Mouse (Mus musculus) heart, postnatal 36 days (tissue): ENCODE measurements around the gene Ptgis. TPM values are rescaled to one million over a fixed set of nuclear protein-coding genes. Genes with fewer than 3 reads are reported as not detected.

Experiments
- DNase-seq, 2 experiments: peaks; one replicate each; pipeline ENCODE4 v3.0.0; 2021 to 2022
- intact Hi-C: fragments of 180-260 bp; cut with DNase I; formaldehyde crosslinking; loops from one replicate; pipeline ENCODE4 v1.15.1; 2025
- total RNA-seq, 2 experiments: library from RNA; stranded (reverse); gene quantifications; 2 replicates each; pipeline ENCODE4 v1.2.3; 2021

Ptgis gene
- total RNA-seq, 2 experiments from 2014 or later: 19.5 to 22.2 TPM

DNA sequence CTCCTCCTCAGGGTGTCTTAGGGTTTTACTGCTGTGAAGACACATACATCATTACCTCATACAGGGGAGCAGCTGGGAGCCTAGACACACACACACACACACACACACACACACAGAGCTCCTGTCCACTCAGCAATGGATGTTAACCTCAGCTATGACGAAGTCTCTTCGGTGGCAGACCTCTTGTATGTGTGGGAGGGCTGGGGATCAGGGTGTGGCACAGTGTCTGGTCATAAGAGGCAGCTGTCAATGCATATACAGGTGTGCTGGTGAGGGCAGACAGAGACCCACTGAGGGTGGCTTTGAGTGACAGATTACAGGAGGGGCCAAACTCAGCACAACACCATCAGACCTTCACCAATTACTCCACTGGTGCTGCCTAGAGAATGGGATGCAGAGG is 24.6 kb upstream of the Ptgis start:
- peak in 1 of 2 experiments; percentile 0 for DNase-seq
- intact Hi-C loops: no loop called here

DNA sequence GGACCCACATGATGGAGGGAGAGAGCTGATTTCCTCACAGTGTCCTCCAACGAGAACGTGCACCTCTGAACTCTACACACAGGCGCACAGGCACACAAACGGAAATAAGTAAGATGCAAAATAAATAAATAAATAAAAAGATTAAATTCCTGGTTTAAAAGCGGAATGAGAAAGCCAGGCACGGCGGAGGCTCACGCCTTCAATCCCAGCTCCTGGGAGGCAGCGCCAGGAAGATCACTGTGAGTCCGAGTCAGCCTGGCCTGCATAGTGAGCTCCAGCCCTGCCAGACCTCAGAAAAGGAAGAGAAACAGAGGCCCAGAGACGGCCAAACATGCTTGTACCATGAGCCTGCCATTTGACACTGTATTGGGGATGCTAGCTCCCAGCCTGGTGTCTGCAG is 23.5 kb upstream of the Ptgis start:
- intact Hi-C loops: no loop called here
- DNase-seq: no peak

DNA sequence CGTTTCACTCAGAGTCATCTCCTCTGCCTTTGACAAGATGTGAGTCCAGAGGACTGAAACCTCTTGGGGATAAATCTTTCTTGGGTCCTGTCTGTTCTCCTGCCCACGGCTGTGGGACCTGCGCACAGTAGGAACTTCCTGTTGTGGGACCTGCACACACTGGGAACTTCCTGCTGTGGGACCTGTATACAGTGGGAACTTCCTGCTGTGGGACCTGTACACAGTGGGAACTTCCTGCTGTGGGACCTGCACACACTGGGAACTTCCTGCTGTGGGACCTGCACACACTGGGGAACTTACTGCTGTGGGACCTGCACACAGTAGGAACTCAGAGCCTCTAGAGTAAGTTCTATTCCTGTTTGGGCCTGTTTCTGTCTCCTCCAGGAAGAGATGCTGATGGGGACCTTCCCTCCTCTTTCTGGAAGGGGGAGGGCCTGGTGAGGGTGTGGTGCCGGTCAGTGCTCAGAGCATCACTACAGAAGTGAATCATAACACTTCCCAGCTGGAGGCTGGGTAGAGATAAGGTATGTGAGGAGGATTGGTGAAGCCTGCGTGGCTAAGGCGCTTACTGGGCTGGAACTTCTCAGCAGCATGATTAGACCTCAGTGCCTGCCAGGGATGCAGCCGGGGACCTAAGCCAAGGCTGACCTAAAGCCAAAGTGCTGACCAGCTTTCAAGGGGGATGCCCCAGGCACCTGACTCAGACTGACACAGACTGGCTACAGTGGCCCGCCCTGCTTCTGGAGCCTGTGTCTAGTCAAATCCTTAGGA is 22.8 kb upstream of the Ptgis start:
- intact Hi-C loops: no loop called here
- DNase-seq: peak; percentile 58 to 66

DNA sequence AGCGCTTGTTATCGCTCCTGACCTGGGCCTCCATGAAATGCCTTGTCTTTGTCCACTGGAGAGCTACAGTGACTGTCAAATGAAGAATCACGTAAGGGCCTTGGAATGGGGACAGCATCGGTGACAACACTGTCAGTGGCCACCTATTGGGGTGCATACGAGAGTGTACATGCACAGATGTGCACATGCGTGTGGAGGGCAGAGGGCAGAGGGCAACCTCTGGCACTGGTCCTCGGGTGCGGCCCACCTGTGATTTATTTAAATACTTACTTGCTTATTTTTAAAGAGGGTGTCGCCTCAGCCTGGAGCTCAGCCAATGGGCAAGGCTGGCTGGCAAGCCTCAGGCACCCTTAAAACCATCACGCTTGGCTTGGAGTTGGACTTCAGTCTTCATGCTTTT is 22.0 kb upstream of the Ptgis start:
- no peak for DNase-seq
- intact Hi-C loops: no loop called here

DNA sequence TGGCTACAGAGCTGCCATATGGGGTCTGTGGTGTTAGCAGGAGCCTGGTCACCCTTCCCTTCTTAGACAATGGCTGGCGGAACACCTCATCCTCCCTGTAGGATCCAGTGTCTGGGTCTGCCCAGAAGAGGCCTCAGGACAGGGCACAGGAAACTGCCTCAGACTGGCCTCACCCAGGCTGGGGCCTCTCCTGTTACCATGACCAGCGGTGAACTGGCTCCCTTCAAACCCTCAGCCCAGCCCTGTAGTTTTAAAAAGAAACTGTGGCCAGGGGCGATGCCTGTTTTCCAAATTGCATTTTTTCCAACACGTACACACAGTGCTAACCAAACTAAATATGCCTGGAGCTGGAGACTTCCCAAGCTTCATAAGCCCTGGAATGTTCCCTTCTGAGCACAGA is 20.7 kb upstream of the Ptgis start:
- DNase-seq: peak in 1 of 2 experiments; percentile 15
- intact Hi-C loops: no loop called here

DNA sequence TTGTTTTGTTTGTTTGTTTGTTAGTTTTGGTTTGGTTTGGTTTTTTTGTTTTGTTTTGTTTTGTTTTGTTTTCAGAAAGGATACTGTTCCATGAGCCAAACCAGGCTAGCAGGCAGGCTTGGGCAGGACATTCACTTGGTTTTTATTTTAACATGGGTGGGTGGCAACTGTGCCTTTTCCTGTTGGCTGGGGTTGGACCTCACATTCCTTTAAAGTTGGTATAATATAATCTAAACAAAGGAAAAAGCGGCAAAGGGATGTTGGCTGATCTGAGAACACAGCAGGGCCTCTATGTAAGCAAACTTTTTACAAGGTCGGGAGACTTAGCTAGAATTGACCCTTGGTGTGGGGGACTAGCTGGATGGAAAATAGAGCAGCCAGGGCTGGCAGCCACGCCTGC is 17.4 kb upstream of the Ptgis start:
- intact Hi-C loops: no loop called here
- no peak for DNase-seq

DNA sequence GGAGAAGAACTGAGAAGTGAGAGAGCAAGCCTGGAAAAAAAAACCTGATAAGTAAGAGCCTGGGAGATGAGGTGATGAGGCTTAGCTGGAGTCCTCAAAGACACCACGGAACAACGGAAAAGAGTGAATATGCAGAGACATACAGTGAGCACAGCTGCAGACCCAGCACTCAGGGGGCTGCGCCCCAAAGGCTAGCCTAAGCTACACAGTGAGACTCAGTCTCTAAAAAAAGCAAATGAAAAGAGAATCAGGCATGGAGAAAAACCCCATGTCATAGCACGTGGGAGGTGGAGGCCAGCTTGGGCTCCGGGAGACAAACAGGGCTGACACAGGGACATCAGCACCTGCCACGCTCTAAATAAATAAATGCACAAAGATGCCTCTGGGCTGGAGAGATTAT is 14.4 kb upstream of the Ptgis start:
- intact Hi-C loops: no loop called here
- no peak for DNase-seq

DNA sequence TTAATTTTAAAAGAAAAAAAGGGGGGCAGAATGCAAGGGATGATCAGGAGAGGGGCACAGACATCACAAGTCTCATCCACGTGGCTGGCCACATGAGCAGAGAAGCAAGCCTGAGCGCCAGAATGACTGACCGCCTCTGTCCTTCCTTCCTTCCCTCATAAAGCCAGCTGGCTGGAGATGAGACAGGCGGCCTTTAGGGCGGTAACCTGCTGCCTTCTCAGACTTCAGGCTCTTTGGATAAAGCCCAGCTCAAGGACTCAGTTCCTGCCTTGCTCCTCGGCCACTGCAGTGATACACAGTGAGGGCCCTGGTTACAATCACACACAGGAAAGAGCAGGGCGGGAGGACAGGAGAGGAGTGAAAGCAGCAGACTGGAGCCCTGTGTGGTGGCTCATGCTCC is 13.8 kb upstream of the Ptgis start:
- intact Hi-C loops: no loop called here
- DNase-seq: peak; percentile 64 to 68

DNA sequence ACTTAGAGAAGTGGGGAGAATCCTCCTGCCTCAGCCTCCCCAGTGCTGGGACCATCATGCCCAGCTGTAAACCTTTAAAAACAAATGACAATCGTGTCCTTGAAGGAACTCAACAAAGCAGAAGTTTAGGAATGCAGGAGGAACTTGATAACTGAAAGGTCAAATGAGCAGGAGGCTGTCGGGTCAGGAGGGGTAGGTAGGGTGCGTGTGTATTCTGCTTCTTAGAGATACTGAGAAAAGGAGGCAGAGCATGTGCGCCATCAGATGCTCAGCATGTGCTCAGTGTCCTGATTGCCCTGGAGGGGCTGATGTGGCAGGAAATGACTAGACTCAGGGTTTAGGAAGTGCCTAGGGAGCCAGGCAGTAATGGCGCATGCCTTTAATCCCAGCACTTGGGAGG is 13.1 kb upstream of the Ptgis start:
- no peak for DNase-seq
- intact Hi-C loops: no loop called here

DNA sequence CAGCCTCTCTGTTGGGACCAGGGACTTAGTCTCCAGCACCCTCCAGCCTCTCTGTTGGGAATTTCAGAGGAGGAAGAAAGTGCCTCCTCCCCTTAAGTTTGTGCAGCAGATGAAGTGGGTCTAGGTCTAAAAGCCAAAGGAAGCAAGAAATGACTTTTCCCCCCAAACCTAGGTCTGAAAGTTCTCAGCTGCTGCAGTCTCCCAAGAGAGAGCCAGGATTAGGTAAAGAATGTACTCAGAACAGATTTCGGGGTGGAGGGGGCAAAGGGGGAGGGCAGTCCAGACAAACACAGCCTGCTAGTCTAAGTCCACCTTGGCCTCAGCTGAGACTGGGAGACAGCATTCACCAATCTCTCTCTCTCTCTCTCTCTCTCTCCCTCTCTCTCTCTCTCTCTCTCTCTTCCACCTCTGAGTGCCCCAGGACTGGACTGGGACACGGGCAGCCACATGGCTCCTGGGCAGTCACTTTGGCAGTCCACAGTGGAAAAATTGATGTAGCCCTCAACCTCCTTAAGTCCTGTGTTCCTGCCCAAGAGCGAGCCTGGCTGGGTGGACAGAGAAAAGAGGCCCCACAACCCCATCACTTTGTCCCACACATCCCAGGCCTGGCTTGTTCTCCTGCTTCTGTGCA is 11.8 kb upstream of the Ptgis start:
- intact Hi-C loops: no loop called here
- DNase-seq: peak in 1 of 2 experiments; percentile 50

DNA sequence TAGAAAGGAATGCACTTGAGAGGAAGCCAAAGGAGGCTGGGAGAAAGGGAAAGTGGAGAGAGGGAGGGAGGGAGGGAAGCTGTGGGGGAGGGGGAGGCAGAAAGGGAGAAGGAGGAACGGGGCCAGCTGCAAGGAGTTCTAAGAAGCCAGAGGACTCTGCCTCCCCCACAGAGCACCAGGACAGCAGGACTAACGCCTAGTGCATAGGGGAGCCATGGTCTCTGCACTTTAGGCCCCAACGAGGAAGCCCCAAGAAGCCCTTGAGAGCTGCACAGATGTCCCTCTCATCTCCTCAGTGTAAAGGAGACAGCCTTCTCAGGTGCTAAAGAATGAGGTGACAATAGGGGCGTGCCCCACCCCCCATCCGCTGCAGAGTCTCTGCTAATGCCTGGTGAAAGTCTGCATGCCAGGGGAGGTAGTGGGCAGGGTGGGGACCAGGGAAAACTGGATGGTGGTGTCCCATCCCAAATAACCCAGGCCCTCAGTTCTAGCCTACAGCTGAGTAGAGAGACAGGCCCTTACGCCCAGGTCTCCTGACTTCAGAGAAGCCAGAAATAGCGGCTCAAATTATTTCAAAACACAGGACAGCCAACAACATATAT is 10.4 kb upstream of the Ptgis start:
- intact Hi-C loops: no loop called here
- DNase-seq: no peak

DNA sequence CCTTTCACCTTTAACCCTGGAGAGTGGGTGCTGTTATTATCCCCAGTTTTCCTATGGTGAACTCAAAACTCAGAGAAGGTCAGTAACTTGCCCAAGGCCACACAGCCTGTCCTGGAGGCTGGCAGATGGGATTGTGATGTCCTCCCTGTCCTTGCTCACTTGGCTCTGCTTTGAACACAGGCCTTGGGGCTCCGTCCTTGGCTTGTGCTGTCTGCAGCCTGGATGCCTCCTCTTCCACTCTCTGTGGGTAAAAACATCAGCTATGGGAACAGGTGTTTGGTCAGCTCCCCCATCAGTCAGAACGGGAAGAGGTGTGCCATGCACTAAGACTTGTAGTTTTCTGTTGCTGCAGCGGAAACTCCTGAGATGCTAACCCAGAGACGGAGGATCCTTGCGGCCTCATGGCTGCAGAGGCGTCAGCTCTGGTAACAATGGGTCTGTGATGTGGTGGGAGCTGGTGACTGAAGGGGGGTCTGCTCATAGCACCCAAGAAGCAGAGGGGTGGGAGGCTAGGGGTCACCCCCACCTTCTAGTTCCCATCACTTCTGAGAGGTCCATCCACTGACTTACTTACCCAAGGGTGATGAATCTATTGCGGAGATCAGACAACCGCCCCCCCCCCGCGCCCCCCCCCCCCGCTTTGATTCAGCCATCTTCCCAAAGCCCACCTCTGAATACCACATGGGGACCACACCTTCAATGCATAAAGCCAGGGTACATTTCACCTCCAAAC is 9.8 kb upstream of the Ptgis start:
- DNase-seq: no peak
- intact Hi-C loops: no loop called here

DNA sequence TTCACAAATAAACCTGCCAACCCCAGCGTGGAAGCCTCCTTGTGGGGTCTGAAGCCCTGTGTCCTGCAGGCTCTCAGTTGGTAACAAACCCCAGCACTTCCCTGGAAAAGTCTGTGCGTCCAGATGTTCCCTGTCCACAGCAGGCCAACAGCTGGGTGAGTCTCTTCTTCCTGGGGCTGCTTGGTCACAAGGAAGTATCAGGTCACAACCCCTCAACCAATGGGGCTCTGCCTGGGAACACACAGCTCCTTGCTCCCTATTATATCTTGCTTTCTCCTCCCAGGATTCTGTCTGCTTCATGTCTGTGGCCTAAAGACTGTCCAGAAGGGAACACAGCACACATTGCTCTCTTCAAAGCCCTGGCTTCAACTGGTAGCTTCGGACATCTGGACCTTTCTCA is 9.2 kb upstream of the Ptgis start:
- DNase-seq: no peak

DNA sequence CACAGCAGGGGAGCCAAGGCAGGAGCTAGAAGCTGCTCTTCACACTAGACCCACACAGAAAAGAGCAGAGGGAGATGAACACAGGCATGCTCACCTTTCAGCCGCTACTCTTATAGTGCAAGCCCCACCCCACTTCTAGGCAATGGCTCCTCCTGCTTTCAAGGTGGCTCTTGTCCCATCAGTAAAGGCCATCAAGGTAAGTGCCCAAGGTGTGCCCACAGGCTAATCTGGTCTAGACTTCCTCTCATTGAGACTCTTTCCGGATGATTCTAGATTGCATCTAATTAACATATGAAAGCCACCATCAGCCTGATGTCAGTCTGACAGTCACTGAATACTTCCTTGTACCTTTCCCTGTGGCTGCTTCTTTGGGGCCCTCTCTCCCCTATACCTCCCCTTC is 7.4 kb upstream of the Ptgis start:
- intact Hi-C loops: no loop called here
- no peak for DNase-seq

More for the DNA sequence above, 9.2 kb upstream of the Ptgis start:
- intact Hi-C loops: no loop called here

DNA sequence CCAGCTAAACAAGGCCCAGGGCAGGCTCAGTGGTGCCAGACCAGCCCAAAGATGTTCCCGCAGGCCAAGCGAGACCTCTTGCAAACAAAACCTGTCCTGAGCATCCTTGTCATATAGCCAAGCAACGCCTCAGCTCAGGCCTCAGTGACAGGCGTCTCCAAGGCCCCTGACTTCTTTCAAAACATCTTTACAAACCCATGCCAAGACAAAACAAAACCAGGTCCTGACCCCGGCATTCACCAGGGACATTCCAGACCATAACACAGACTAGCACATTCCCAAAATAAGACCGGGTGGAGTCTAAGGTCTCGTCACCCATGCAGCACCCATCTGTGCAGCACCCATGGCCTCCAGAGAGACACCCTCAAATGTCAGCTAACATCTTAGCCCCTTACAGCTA is 6.3 kb upstream of the Ptgis start:
- intact Hi-C loops: no loop called here
- no peak for DNase-seq

DNA sequence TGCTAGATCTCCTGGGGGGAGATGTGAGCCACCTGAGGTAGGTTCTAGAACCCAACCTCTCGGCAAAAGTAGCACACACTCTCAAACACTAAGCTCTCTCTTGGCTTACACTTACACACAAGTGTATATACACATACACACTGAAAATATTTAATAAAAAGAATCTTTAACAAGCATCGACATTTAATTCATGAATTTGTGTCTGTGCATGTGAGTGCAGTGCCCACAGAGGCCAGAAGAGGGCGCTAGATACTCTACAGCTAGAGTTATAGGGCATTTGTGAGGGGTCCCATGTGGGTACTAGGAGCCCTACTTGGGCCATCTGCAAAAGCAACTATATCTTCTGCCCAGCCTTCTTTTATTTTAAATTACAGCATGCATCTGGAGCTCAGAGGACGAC is 4.5 kb upstream of the Ptgis start:
- no peak for DNase-seq
- intact Hi-C loops: no loop called here

DNA sequence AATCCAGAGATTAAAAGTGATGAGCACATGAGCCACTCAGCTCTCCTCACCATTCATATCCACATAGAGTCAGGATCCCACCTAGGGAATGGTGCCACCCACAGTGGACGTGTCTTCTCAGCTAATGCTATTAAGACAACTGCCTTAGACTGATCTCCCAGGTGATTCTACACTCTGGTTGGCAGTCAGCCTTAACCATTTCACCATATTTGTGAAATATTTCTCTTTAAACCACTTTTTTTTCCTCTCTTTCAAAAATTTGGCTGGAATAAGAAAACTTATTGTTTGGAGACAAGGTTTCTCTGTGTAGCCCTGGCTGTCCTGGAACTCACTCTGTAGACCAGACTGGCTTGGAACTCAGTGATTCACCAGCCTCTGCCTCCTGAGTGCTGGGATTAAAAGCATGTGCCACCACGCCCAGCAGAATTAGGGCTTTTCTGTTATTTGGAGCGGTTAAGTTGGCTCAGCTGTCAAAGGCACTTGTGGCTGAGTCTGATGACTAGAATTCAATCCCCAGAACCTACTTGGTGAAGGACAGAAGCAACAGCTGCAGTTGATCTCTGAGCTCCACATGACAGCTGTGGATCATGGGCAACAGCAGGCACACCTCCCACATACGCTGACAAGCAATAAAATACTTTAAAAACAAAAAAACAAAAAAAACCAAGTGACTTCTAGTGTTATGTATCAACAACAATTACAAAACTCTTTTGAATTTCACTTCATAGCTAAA is 3.6 kb upstream of the Ptgis start:
- intact Hi-C loops: no loop called here
- DNase-seq: no peak

DNA sequence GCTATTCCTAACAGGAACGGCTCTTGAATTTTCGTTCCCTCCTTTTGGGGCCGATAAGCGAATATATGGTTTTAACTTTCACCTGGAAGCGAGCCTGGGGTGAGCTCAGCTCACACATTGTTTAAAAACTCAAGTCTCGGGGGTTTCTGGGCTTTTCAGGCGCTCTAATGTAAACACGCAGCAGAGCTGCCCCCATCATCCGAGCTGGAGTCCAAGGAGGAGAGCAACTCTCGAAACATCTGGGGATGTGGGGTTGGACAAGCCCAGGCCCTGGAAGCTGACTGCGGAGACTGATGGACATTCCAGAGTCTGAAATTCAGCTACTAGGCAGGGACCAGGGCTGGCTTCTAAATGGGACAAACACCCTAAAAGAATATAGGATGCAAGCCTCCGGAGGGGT is 1.1 kb downstream of the Ptgis start:
- intact Hi-C loops: no loop called here
- no peak for DNase-seq

DNA sequence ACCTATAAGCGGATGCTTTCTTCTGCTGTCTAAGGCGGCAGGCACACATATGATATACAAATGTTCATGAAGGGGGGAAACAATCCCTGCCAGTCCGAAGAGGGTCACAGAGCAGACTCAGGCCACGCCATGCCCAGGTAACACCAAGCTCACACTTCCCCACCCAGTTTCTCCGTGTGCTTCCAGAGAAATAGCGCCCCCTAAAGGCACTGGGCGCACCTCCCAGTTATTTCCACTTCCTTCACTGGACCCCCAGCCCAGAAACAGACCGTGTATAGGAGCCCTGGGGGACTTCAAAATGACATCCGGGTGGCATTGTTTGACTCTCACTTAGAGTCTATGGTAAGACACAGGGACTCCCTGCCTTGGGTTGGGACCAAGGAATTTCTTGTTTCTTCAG is 3.2 kb downstream of the Ptgis start:
- intact Hi-C loops: no loop called here
- DNase-seq: no peak

DNA sequence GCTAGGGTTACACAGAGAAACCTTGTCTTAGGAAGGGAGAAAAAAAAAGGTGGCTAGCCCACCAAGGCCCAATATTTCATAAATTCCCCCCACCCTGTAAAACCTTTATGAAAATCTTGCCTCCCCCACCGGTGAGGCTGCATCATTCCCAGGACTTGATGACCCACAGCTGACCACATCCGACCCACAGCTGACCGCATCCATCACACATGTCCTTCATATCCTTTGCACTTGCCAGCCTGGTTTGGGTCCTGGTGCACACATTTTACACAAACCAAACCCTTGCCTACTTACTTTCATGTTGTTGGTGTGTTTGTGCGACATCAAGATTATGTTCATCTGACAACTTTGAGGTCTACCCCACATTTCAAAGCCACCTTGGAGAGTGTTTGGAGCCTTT is 4.2 kb downstream of the Ptgis start:
- intact Hi-C loops: no loop called here
- no peak for DNase-seq
